Mouse (Mus musculus) ES-E14 (cell line): ENCODE results near the gene Plrg1.

Experiments used
- CHD2 ChIP-seq: IDR thresholded peaks from 2 replicates; pipeline ENCODE4 v1.6.1; 2014; ENCODE audit warnings: mild to moderate bottlenecking, low read depth, low read length, inconsistent platforms
- HCFC1 ChIP-seq: IDR thresholded peaks from 2 replicates; pipeline ENCODE4 v1.6.1; 2012; ENCODE audit warnings: low read length, inconsistent platforms, borderline replicate concordance; ENCODE audit not compliant: insufficient read depth
- MAFK ChIP-seq: IDR thresholded peaks from 2 replicates; pipeline ENCODE4 v1.6.1; 2014; ENCODE audit warnings: mild to moderate bottlenecking, low read depth, low read length, inconsistent platforms; ENCODE audit not compliant: insufficient read depth
- ZC3H11A ChIP-seq: IDR thresholded peaks from 2 replicates; pipeline ENCODE4 v1.6.1; 2012; ENCODE audit warnings: low read depth, mild to moderate bottlenecking, inconsistent platforms, low read length, borderline replicate concordance
- ZNF384 ChIP-seq: IDR thresholded peaks from 2 replicates; pipeline ENCODE4 v1.6.1; 2012; ENCODE audit warnings: low read depth, low read length, inconsistent platforms

- TF ChIP-seq ZC3H11A = no peak
- TF ChIP-seq MAFK = no peak
- TF ChIP-seq CHD2 = no peak
- TF ChIP-seq HCFC1 = no peak
- TF ChIP-seq ZNF384 = no peak
Measured at GRCm38 (mm10) chr3:83011565-83011964, 43.8 kb upstream of the Plrg1 start.
